Mouse (Mus musculus): ENCODE measurements around the gene Mvp. TPM values are rescaled to one million over a fixed set of nuclear protein-coding genes. Genes with fewer than 3 reads are reported as not detected.
A peak's percentile ranks its signal among the peaks of the same experiment; 100 is the strongest.

The Mvp gene
- polyA plus RNA-seq, 1 experiment = 32.2 TPM

DNA sequence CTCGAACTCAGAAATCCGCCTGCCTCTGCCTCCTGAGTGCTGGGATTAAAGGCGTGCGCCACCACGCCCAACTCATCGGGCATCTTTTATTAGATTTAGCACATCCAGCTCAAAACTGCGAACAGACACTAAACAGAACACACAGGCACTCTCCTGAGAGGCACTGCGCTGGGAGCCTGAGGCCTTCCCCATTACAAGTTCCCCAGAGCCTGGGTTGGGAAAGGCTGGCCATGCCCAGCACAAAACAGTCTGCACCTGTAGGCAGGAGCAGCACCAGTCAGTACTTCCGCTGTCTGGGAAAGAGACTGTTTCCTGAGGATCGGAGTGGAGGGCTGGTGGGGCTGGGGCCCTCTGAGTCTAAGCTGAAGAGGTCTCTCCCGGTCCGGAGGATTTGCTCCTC, 572 bp upstream of the Mvp start:
- peaks cover 2% of the 10 kb centered on the region; the same call in 1 of the 2 replicates for H3K4me1 ChIP-seq (ENCODE audit: control insufficient read depth, insufficient read depth, low read length)
- no peak overlapping the region for H3K4me3 ChIP-seq (ENCODE audit: insufficient read depth, low read length)
- TF ChIP-seq CTCF (IDR thresholded peaks at IDR 0.05; ENCODE audit: borderline replicate concordance, insufficient read depth, low read length) (no peak), POLR2A (IDR thresholded peaks at IDR 0.05; ENCODE audit: low read depth, low read length) (no peak)
- H3K27ac ChIP-seq (ENCODE audit: insufficient read depth, low read length) = no peak overlapping the region

DNA sequence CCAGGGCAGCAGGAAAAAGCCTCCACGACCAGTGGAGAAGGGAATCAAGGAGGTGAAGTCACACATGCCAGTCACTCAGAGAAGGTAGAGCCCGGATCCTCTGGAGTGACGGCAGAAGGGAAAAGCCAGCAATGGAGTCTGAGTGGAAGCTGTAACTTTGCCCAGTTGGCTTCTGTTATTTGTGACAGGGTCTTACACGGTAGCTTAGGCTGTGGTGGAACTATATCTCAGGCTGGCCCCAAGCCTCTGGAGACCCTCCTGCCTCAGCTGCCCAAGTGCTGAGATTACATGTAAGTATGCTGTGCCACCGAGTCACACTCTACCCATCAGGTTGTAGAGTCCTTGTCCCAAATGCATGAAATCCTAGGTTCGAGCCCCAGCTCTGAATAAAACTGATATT, 1.0 kb downstream of the Mvp start:
- peak overlapping the region; percentile 78 for H3K4me3 ChIP-seq (ENCODE audit: insufficient read depth, low read length)
- no peak for TF ChIP-seq CTCF (IDR thresholded peaks at IDR 0.05; ENCODE audit: borderline replicate concordance, insufficient read depth, low read length)
- TF ChIP-seq POLR2A (IDR thresholded peaks at IDR 0.05; ENCODE audit: low read depth, low read length) = no peak
- no peak overlapping the region for H3K27ac ChIP-seq (ENCODE audit: insufficient read depth, low read length)
- H3K4me1 ChIP-seq (ENCODE audit: control insufficient read depth, insufficient read depth, low read length) = peaks cover 9% of the 10 kb centered on the region

DNA sequence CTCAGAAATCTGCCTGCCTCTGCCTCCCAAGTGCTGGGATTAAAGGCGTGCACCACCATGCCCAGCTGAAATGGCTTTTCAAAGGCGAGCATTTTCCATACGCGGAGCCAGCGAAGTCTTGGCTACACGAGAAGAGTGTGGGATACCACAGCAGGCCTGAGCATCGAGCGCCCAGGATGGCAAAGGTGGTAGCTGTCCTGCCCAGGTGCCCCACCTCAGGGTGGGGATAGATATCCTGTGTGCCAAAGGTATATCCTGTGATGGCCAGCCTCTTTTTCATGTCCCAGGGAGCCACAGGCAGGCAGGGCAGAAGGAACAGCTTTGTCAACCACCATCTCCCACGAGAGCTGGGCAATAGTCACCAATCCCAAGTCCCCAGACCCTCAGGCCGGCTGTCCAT, 1.6 kb downstream of the Mvp start:
- H3K4me3 ChIP-seq (ENCODE audit: insufficient read depth, low read length) = no peak overlapping the region
- TF ChIP-seq CTCF (IDR thresholded peaks at IDR 0.05; ENCODE audit: borderline replicate concordance, insufficient read depth, low read length) = no peak
- no peak for TF ChIP-seq POLR2A (IDR thresholded peaks at IDR 0.05; ENCODE audit: low read depth, low read length)
- H3K4me1 ChIP-seq (ENCODE audit: control insufficient read depth, insufficient read depth, low read length) = peaks cover 10% of the 10 kb centered on the region
- H3K27ac ChIP-seq (ENCODE audit: insufficient read depth, low read length) = no peak overlapping the region

DNA sequence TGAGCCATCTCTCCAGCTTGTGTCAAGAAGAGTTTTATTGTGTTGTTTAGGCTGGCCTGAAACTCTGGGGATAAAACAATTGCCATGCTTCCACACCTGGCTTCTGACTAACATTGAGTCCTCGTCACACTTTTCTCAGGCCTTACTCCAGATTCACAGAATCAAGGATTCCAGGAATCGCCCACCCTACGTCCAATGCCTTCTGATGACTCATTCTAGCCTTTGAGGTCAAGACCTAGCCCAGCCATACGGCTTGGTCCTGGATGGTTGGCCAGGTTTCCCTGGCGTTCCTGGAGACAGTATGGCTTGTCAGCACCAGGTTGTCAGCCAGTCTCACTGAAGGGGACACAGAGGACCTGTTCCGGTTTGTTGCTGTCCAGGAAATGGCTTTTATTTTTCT, 2.0 kb downstream of the Mvp start:
- no peak overlapping the region for H3K27ac ChIP-seq (ENCODE audit: insufficient read depth, low read length)
- H3K4me3 ChIP-seq (ENCODE audit: insufficient read depth, low read length) = no peak overlapping the region
- no peak for TF ChIP-seq CTCF (IDR thresholded peaks at IDR 0.05; ENCODE audit: borderline replicate concordance, insufficient read depth, low read length)
- no peak for TF ChIP-seq POLR2A (IDR thresholded peaks at IDR 0.05; ENCODE audit: low read depth, low read length)
- peaks cover 10% of the 10 kb centered on the region for H3K4me1 ChIP-seq (ENCODE audit: control insufficient read depth, insufficient read depth, low read length)

DNA sequence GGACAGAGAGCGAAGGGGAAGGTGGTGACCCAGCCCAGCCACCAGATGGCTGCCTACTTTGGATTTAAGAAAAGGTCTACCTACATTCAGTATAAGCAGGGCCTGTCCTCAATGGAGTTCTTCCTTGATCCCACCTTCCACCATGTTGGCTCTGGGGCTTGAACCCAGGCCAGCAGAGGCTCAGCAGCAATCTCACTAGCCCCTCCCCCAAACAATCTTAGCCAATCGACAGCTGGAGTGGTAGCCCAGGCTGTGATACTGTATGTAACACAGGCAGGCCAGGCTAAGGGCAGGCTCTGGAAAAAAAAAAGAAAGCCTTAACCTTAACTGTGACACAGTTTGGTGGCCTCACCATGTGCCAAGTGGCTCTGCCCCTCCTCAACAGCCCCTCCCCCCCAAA, 2.7 kb downstream of the Mvp start:
- no peak for TF ChIP-seq POLR2A (IDR thresholded peaks at IDR 0.05; ENCODE audit: low read depth, low read length)
- no peak for TF ChIP-seq CTCF (IDR thresholded peaks at IDR 0.05; ENCODE audit: borderline replicate concordance, insufficient read depth, low read length)
- Histone ChIP-seq H3K4me3 (ENCODE audit: insufficient read depth, low read length) (no peak overlapping the region), H3K27ac (ENCODE audit: insufficient read depth, low read length) (no peak overlapping the region), H3K4me1 (ENCODE audit: control insufficient read depth, insufficient read depth, low read length) (peaks cover 10% of the 10 kb centered on the region)

DNA sequence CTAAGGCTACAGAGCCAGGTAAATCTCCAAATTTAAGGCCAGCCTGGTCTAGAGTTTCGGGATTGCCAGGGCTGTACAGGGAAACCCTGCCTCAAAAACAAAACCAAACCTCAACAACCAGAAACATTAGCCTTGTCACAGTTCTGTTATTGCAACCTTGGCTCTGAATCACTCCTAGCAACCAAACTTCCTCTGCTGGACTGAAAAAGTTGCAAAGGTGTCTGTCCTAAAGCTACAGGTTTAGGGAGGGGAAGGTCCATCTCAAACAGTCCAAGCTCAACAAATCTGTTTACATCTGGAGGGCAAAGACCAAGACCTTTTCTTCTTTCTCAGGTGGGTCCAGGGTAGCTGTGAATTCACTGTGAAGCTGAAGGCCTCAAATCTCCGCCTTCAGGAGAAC, 3.4 kb downstream of the Mvp start:
- H3K27ac ChIP-seq (ENCODE audit: insufficient read depth, low read length) = no peak overlapping the region; the same call in 1 of the 2 replicates
- H3K4me3 ChIP-seq (ENCODE audit: insufficient read depth, low read length) = no peak overlapping the region
- TF ChIP-seq POLR2A (IDR thresholded peaks at IDR 0.05; ENCODE audit: low read depth, low read length) (no peak), CTCF (IDR thresholded peaks at IDR 0.05; ENCODE audit: borderline replicate concordance, insufficient read depth, low read length) (no peak)
- peaks cover 10% of the 10 kb centered on the region for H3K4me1 ChIP-seq (ENCODE audit: control insufficient read depth, insufficient read depth, low read length)

DNA sequence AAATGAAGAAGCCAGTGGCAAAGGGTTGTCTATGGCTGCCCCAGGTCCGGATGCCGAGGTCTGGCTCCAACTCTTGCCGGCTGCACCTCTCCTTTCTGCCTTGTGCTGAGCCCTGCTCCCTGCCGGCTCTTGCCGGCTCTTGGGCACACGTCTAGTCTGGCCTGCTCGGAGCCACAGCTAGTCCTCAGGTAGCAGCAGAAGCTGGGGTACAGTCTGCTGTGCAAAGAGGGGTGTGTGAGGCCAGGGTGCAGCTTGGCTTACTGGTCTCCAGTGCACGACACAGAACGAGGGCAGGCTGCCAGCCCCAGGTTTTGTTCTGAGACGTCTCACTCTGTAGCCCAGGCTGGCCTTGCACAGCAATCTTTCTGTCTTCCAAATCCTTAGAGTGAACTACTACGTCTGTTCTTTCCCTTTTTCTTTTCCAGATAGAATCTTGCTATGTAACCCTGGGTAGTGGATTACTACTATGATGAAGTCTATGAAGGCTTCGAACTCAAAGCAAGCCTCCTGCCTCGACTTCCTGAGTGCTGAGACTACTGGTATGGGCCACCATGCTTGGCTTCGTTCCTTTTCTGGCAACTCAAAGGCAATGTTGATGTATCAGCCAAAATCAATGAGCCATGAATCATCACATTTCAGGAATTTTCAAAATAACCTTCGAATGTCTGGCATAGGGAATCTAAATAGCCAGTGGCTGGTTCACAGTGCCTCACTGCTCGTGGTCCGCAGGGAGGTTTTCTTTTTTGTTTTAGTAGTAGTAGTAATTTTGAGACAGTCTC, 4.9 kb downstream of the Mvp start:
- H3K27ac ChIP-seq (ENCODE audit: insufficient read depth, low read length) = peak overlapping the region; percentile 75
- H3K4me3 ChIP-seq (ENCODE audit: insufficient read depth, low read length) = no peak overlapping the region
- no peak for TF ChIP-seq CTCF (IDR thresholded peaks at IDR 0.05; ENCODE audit: borderline replicate concordance, insufficient read depth, low read length)
- TF ChIP-seq POLR2A (IDR thresholded peaks at IDR 0.05; ENCODE audit: low read depth, low read length) = no peak
- peaks cover 10% of the 10 kb centered on the region for H3K4me1 ChIP-seq (ENCODE audit: control insufficient read depth, insufficient read depth, low read length)

DNA sequence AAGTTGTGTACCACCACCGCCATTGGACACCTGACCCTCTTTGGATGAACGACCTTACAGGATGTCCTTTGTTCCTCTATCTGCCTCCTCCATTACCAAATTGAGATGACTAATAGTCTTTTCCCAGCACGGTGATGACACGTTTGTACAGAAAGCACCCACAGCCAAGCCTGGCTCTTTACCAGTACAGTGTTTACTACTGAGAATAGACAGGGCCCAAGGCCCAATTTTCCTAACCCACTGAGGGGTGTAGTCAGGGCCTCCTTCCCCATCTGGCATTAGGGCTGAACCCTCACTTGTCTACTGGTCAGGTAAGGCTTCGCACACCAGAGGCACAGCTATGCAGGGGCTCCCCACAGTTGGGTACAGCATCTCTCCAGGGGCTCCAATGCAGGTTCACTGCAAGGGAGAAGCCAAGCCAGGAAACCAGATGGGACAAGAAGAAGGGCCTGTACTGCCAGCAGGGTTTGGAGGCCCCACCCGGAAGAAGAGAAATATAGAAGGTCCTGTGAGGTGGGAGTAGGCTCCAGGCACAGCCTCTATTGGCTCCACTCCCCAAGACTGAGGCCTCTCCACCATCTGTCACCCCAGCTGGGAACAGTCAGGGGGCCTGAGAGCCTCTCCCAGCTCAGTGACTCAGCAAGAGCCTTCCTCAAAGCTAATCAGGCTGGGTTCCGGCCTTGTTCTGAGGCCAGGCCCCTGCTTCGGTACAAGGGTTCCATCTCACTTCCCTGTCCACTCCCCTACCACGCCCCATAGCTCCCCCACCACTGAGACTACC, 6.0 kb downstream of the Mvp start:
- H3K27ac ChIP-seq (ENCODE audit: insufficient read depth, low read length) = peak overlapping the region; percentile 75
- H3K4me1 ChIP-seq (ENCODE audit: control insufficient read depth, insufficient read depth, low read length) = peaks cover 10% of the 10 kb centered on the region
- TF ChIP-seq CTCF (IDR thresholded peaks at IDR 0.05; ENCODE audit: borderline replicate concordance, insufficient read depth, low read length) = no peak
- TF ChIP-seq POLR2A (IDR thresholded peaks at IDR 0.05; ENCODE audit: low read depth, low read length) = no peak
- no peak overlapping the region for H3K4me3 ChIP-seq (ENCODE audit: insufficient read depth, low read length)

DNA sequence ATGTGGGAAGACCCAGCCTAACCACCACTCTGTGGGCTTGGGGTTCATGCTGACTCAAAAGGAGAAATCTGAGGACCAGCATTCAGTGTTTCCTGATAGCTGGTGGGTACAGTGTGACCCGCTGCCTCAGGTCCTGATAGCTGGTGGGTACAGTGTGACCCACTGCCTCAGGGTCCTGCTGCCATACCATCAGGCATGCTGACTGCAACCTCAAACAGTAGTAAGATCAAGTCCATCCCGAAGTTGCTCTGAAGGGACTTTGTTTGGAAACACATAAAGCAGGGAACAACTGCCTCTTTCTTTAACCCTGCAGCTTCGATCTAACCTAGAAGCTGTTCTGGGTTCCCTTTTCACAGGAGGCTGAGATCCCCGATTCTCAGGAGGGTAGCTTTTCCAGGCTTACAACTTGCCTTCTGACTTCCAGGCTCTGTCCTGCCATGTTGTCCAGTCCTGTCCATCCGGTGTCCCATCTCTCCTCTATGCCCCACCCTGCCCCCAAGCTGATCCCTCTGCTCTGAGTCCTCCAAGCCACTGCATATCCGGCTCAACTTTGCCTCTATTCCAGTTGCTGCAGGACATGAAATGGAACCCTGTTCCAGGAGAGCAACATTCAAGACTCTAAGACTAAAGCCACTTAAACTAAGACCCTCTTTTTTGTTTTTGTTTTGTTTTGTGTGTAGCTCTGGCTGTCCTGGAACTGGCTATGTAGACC, 7.0 kb downstream of the Mvp start:
- H3K27ac ChIP-seq (ENCODE audit: insufficient read depth, low read length) = no peak overlapping the region
- peaks cover 9% of the 10 kb centered on the region for H3K4me1 ChIP-seq (ENCODE audit: control insufficient read depth, insufficient read depth, low read length)
- TF ChIP-seq POLR2A (IDR thresholded peaks at IDR 0.05; ENCODE audit: low read depth, low read length) = no peak
- no peak for TF ChIP-seq CTCF (IDR thresholded peaks at IDR 0.05; ENCODE audit: borderline replicate concordance, insufficient read depth, low read length)
- no peak overlapping the region for H3K4me3 ChIP-seq (ENCODE audit: insufficient read depth, low read length)
